Mouse (Mus musculus): ENCODE results near the gene Ddhd1. TPM values are rescaled to one million over a fixed set of nuclear protein-coding genes. Genes with fewer than 3 reads are reported as not detected.

Gene Ddhd1
- polyA plus RNA-seq, 1 experiment = 47.3 TPM

DNA sequence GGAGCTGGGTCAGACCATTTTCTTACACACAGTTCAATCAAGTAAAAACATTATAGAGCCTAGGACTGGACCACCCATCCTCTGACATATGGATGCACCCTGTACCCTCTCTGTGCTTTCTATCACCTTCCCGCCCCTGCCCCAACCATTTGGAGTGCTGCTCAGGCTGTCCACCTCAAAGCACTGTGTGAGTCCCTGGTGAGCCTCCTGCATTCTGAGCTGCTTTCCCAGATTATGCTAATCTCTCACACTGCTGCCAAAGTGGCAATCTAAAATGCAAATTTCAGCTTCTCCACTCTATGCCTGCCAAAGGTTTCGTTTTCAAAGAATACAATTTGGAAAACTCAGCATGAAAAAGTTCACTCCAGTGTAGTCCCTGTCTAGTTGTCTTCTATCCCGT is 14.5 kb downstream of the Ddhd1 start:
- no peak for TF ChIP-seq POLR2A (IDR thresholded peaks at IDR 0.05; ENCODE audit: borderline replicate concordance, extremely low read depth, insufficient read depth, insufficient read length, poor library complexity, severe bottlenecking)
- TF ChIP-seq CTCF (IDR thresholded peaks at IDR 0.05; ENCODE audit: borderline replicate concordance, extremely low read depth, insufficient read depth, insufficient read length) = no peak
- DNase-seq (ENCODE audit: low read depth) = peak; percentile 91

DNA sequence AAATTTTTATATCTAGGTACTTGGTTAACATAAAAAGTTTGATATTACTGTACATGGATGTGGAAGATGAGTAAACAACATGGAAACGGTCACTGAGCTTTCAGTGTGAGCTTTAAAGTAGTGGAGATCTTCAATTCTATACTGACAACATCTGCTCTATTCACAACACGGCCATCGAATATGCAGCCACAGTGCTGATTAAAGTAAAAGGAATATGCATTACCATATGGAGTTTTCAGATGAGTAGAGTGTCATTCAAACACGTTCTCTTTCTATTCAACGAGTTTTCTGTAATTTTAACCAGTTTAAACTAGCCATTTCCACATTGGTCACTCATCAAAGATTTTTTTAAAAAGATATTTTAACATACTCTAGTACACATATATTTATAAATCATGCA is 15.1 kb downstream of the Ddhd1 start:
- DNase-seq (ENCODE audit: low read depth) = peak; percentile 62

DNA sequence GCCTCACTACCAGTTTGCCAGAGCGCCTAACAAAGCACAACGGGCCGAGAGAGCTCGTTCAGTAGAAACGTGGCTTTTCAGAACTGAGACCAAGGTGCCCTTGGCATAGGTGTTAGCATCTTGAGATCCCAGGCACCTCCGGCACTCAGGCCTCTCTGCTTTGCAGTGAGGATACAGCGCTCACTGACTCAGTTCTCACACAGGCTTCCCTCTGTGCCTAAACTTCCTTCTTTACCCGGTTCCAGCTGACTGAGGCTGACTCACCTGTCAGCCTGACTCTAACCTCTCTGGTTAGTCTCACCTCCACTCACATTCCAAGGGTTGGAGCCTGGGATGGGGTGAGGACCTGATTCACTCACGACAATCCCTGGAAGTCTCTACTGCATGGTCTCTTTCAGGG is 15.7 kb downstream of the Ddhd1 start:
- no peak for DNase-seq (ENCODE audit: low read depth)
- TF ChIP-seq CTCF (IDR thresholded peaks at IDR 0.05; ENCODE audit: borderline replicate concordance, extremely low read depth, insufficient read depth, insufficient read length) (no peak), POLR2A (IDR thresholded peaks at IDR 0.05; ENCODE audit: borderline replicate concordance, extremely low read depth, insufficient read depth, insufficient read length, poor library complexity, severe bottlenecking) (no peak)

More for the DNA sequence above, 15.1 kb downstream of the Ddhd1 start:
- no peak for TF ChIP-seq CTCF (IDR thresholded peaks at IDR 0.05; ENCODE audit: borderline replicate concordance, extremely low read depth, insufficient read depth, insufficient read length)
- no peak for TF ChIP-seq POLR2A (IDR thresholded peaks at IDR 0.05; ENCODE audit: borderline replicate concordance, extremely low read depth, insufficient read depth, insufficient read length, poor library complexity, severe bottlenecking)

DNA sequence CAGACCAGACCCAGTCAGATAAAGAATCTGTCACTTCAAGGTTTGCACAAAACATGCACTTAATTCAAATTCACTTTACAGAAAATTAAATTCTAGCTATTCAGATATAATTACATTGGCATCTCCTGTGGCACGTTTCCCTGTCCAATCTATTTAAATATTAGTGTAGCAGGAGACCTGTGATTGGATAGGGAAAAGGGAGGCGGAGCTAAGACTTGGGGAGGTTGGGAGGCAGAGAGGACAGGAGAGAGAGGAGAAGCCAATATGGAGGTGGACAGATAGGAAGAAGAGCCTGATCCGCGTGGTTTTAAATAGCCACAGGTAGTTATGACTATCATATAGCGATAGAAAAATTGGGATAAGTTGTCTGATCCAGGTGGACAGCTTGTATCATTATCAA is 19.2 kb downstream of the Ddhd1 start:
- no peak for TF ChIP-seq CTCF (IDR thresholded peaks at IDR 0.05; ENCODE audit: borderline replicate concordance, extremely low read depth, insufficient read depth, insufficient read length)
- no peak for TF ChIP-seq POLR2A (IDR thresholded peaks at IDR 0.05; ENCODE audit: borderline replicate concordance, extremely low read depth, insufficient read depth, insufficient read length, poor library complexity, severe bottlenecking)

DNA sequence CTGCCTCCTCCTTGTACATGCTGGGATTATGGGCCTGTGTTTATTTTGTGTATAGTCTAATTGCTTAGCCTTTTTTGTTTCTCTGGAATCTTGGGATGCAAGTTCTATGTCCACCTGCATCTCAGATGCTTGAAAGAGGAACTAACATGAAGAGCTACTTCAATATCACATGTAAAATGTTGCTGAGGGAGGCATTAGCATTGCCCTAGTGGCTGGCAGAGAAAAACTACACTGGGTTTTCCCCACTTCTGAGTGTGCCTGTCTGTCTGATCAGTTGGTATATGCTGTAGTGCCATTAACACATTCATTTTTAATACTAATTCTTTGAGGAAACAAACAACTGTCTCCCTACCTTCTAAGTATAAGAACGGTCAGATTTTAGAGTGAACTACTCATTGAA is 22.4 kb downstream of the Ddhd1 start:
- TF ChIP-seq POLR2A (IDR thresholded peaks at IDR 0.05; ENCODE audit: borderline replicate concordance, extremely low read depth, insufficient read depth, insufficient read length, poor library complexity, severe bottlenecking) (no peak), CTCF (IDR thresholded peaks at IDR 0.05; ENCODE audit: borderline replicate concordance, extremely low read depth, insufficient read depth, insufficient read length) (no peak)
- no peak for DNase-seq (ENCODE audit: low read depth)

More for the DNA sequence above, 19.2 kb downstream of the Ddhd1 start:
- DNase-seq (ENCODE audit: low read depth) = no peak

DNA sequence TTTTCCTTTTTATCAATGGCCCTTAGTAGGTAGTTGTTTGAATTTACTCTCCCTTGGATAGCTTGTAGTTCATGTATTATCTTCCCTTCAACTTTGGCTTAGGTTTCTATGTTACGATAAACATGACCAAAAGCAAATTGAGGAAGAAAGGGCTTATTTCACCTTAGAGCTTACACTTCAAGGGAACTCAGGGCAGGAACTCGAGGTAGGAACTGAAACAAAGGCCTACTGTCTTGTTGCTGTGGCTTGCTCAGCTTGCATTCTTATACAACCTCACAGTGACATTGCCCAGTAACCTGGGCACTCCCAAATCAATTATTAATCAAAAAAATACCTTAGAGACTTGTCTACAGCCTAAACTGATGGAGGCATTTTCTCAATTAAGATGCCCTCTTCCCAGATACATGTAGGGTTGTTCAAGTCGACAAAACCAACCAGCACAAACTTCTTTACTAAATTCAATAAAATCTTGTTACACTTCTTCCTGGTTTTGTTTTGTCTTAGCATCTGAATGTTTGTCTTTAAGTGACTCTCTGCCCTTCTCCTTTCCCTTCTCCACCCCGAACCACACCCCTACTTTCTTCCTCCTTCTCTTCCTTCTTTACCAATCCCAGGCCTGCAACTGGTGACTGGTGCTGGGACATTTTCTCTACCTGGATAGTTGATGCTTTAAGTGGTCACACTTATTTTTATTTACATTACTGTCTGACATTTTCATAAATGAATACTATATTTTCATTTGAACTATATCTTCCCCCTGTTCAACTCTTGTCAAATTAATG is 25.0 kb downstream of the Ddhd1 start:
- TF ChIP-seq CTCF (IDR thresholded peaks at IDR 0.05; ENCODE audit: borderline replicate concordance, extremely low read depth, insufficient read depth, insufficient read length) = no peak
- no peak for TF ChIP-seq POLR2A (IDR thresholded peaks at IDR 0.05; ENCODE audit: borderline replicate concordance, extremely low read depth, insufficient read depth, insufficient read length, poor library complexity, severe bottlenecking)
- DNase-seq (ENCODE audit: low read depth) = no peak

DNA sequence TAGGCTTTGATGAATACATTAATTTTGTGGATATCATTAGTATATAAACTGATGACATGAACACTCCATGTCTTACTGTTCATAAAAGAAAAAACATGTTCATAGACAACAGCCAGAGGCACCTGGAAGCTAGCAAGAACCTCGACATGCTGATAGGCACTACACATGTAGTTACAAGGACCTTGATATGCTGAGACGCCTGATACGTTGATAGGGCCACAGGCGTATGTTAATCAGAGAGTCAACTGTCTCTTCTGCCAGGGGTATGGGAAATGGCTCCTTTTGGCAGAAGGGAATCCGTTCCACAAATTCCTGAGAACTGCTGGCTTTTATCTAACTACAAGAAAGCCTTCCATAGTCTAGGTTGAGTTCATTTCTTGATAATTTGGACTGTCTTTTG is 27.4 kb downstream of the Ddhd1 start:
- DNase-seq (ENCODE audit: low read depth) = no peak
- no peak for TF ChIP-seq POLR2A (IDR thresholded peaks at IDR 0.05; ENCODE audit: borderline replicate concordance, extremely low read depth, insufficient read depth, insufficient read length, poor library complexity, severe bottlenecking)

DNA sequence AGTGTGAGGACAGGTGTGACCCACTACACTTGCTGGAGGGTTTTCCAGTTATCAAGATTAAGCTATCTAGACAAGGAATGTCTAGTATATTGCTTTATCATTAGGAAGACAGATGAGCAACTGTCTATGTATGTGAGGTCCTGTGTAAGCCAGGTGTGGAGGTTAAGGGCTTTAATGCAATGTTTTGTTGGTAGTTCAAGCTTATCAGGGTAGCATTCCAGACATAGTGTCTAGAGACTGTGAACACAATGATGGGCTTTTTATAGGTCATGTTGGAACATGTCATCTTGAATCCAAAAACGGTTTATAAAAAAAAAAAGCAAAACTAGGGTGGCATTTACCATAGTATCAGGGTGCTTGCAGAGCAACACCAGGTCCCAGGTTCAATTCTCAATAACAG is 28.0 kb downstream of the Ddhd1 start:
- DNase-seq (ENCODE audit: low read depth) = no peak
- no peak for TF ChIP-seq CTCF (IDR thresholded peaks at IDR 0.05; ENCODE audit: borderline replicate concordance, extremely low read depth, insufficient read depth, insufficient read length)
- no peak for TF ChIP-seq POLR2A (IDR thresholded peaks at IDR 0.05; ENCODE audit: borderline replicate concordance, extremely low read depth, insufficient read depth, insufficient read length, poor library complexity, severe bottlenecking)

DNA sequence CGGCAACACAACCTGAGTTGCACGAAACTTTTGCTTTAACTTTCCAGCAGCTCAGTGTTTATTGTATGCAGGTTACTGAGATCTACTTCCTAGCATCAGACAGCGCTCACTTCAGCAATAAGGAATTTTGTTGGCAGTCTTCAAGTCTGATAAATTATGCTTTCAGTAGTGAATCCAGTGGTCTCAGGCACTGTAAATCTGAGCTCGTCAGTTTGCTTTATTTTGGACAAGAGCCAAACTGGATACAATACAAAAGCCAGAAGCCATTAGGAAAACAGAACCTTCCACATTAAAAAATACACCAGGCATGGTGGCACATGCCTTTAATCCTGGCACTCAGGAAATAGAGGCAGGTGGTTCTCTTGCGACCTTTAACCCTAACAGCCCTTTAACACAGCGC is 39.6 kb downstream of the Ddhd1 start:
- TF ChIP-seq POLR2A (IDR thresholded peaks at IDR 0.05; ENCODE audit: borderline replicate concordance, extremely low read depth, insufficient read depth, insufficient read length, poor library complexity, severe bottlenecking) = no peak
- TF ChIP-seq CTCF (IDR thresholded peaks at IDR 0.05; ENCODE audit: borderline replicate concordance, extremely low read depth, insufficient read depth, insufficient read length) = no peak
- peak; percentile 52 for DNase-seq (ENCODE audit: low read depth)

DNA sequence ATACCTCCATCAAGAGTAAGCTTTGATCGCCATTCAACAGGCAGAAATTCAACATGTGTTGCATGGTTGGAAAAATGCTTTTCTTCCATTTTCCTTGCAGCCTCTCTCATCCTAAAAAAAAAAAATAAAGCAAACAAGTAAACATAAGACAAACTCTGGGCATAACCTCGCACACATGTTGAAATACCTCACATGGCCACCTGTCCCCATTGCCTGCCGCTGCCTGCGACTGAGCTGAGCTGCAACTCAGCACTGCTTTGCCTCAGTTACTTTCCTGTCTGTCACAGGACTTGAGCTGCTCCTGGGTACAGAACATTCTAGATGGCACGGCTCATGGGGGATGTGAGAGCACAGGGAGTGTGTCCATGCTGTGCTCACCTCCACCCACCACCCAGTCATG is 41.4 kb downstream of the Ddhd1 start:
- no peak for TF ChIP-seq POLR2A (IDR thresholded peaks at IDR 0.05; ENCODE audit: borderline replicate concordance, extremely low read depth, insufficient read depth, insufficient read length, poor library complexity, severe bottlenecking)
- no peak for TF ChIP-seq CTCF (IDR thresholded peaks at IDR 0.05; ENCODE audit: borderline replicate concordance, extremely low read depth, insufficient read depth, insufficient read length)
- no peak for DNase-seq (ENCODE audit: low read depth)

DNA sequence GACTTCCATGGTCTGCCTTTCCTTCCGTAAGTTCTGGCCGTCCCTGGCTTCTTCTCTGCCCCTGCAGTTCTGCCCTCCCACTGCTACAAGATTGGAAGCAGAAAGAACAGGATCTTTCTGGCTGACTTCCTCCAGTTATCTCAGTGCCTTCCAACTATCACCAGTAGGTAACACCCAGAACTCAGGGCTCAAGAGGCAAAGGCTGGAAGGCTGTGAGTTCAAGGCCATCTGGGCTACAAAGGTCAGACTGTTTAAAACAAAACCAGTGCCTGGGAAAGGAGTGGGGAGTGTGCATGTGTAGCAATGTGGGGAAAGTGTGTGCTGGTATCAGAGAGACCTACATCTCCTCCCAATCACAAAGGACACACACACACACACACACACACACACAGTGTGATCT is 42.2 kb downstream of the Ddhd1 start:
- DNase-seq (ENCODE audit: low read depth) = no peak
- TF ChIP-seq POLR2A (IDR thresholded peaks at IDR 0.05; ENCODE audit: borderline replicate concordance, extremely low read depth, insufficient read depth, insufficient read length, poor library complexity, severe bottlenecking) (no peak), CTCF (IDR thresholded peaks at IDR 0.05; ENCODE audit: borderline replicate concordance, extremely low read depth, insufficient read depth, insufficient read length) (no peak)

DNA sequence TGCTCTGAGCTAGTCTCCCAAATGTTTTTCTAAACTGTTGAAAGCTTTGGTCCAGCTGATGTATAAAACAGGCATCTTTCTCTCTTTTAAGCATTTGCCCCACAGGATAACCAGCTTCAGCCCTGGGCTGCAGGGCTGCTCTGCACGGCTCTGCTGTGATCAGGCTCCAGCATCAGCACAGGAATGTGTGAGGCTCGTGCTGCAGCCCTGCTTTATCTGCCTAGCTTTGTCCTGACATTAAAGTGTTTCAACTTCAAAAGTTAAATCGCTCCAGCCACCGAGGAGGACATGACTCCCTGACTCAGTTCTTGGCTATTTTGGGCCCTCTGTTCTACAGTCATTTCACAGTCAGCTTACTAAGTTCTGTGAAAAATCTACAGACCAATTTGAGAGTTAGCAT is 43.1 kb downstream of the Ddhd1 start:
- no peak for TF ChIP-seq CTCF (IDR thresholded peaks at IDR 0.05; ENCODE audit: borderline replicate concordance, extremely low read depth, insufficient read depth, insufficient read length)
- TF ChIP-seq POLR2A (IDR thresholded peaks at IDR 0.05; ENCODE audit: borderline replicate concordance, extremely low read depth, insufficient read depth, insufficient read length, poor library complexity, severe bottlenecking) = no peak
- DNase-seq (ENCODE audit: low read depth) = peak; percentile 17
